Mouse (Mus musculus) mouse embryonic stem cell (cell line): ENCODE results near the gene Serf1.
"Not testable (repeated sequence)": the region's sequence is repeated elsewhere in the genome, so short reads cannot be mapped to it uniquely, and the experiment has no call there.

ENCODE experiments used
- in situ Hi-C, 2 experiments: fragments of 300-500 bp; cut with MboI; formaldehyde crosslinking; loops; 1 replicate in 1 of 2; 3 replicates in 1 of 2; pipeline ENCODE4 v1.14.3; 2019 to 2020; ENCODE audit warnings: low sequenced_read_pairs in 2 of 2, low pct_unique_long_range_greater_than_20kb in 1 of 2, mixed read lengths in 1 of 2; ENCODE audit not compliant: unreplicated experiment in 1 of 2

The Serf1 gene

GRCm38 (mm10) chr13:100107652-100108472, at the start of gene Serf1:
Gene Serf1 (plus strand): TSS chr13:100108012.
- in situ Hi-C loops: no loop called here

- in situ Hi-C loops: no loop called here
These were observed 43.9 kb upstream of the Serf1 start for GRCm38 (mm10) chr13:100063936-100064335.

GRCm38 (mm10) chr13:100067821-100068220, 40.0 kb upstream of the Serf1 start:
- in situ Hi-C loops: no loop called here

GRCm38 (mm10) chr13:100071473-100071872, 36.3 kb upstream of the Serf1 start:
- in situ Hi-C loops: no loop called here

- in situ Hi-C loops: loop anchor here in 1 of 2 experiments (25.0 kb wide), 2 partner anchors 513 to 713 kb away; partner anchors contain the start of gene Marveld2
These were observed 9.0 kb upstream of the Serf1 start for GRCm38 (mm10) chr13:100098808-100099207.

- in situ Hi-C loops: no loop called here
These were observed 4.7 kb upstream of the Serf1 start for GRCm38 (mm10) chr13:100103052-100103658.

- in situ Hi-C loops: no loop called here
These were observed 4.0 kb upstream of the Serf1 start, which contains the start of gene Bdp1 for GRCm38 (mm10) chr13:100103748-100104254. Gene Bdp1 (minus strand): TSS chr13:100104070.

GRCm38 (mm10) chr13:100112218-100112972, 4.6 kb downstream of the Serf1 start:
- in situ Hi-C loops: loop anchor here in 1 of 2 experiments (10.0 kb wide), 1 partner anchor 282 kb away; no protein-coding TSS in a partner anchor

GRCm38 (mm10) chr13:100123970-100124369, 16.2 kb downstream of the Serf1 start:
- in situ Hi-C loops: no loop called here

- in situ Hi-C loops: no loop called here
These were observed 16.8 kb downstream of the Serf1 start, which contains the start of gene Smn1 for GRCm38 (mm10) chr13:100124423-100125257. Gene Smn1 (plus strand): TSS chr13:100124852.

- in situ Hi-C loops: no loop called here
These were observed 17.4 kb downstream of the Serf1 start for GRCm38 (mm10) chr13:100125258-100125643.

- in situ Hi-C loops: no loop called here
These were observed 34.0 kb downstream of the Serf1 start for GRCm38 (mm10) chr13:100141646-100142314.

GRCm38 (mm10) chr13:100152659-100153058, 44.8 kb downstream of the Serf1 start:
- in situ Hi-C loops: no loop called here

- in situ Hi-C loops: no loop called here
These were observed 48.8 kb downstream of the Serf1 start for GRCm38 (mm10) chr13:100156624-100157023.

- in situ Hi-C loops: not testable (repeated sequence)
These were observed 53.5 kb downstream of the Serf1 start for GRCm38 (mm10) chr13:100161171-100161870.

- in situ Hi-C loops: not testable (repeated sequence)
These were observed 54.7 kb downstream of the Serf1 start for GRCm38 (mm10) chr13:100162467-100162866.
